Mouse (Mus musculus) gastrocnemius, postnatal 4 days (tissue): ENCODE data around the gene Inpp5a. TPM values are rescaled to one million over a fixed set of nuclear protein-coding genes. Genes with fewer than 3 reads are reported as not detected.

Experiments used
- DNase-seq, 2 experiments: peaks; one replicate each; pipeline ENCODE4 v3.0.0; 2021 to 2022; ENCODE audit warnings: low spot score in 2 of 2, mixed read lengths in 2 of 2
- total RNA-seq, 2 experiments: library from RNA; stranded (reverse); gene quantifications; 2 replicates each; pipeline ENCODE4 v1.2.3; 2021

Inpp5a gene
- total RNA-seq, 2 experiments from 2014 or later: 104 TPM

GRCm38 (mm10) chr7:139625156-139625555 lies 236.2 kb downstream of the Inpp5a start:
- DNase-seq: no peak

Other genes starting within 250 kb of the Inpp5a start
- 1 to 10 TPM; 2.0 to 2.2 TPM for gene Lrrc27, start 176.1 kb upstream of the Inpp5a start, total RNA-seq
- gene Stk32c, start 175.8 kb upstream of the Inpp5a start, total RNA-seq: 1 to 10 TPM; 1.6 to 1.7 TPM
- 1 to 10 TPM; 7.0 to 7.1 TPM for gene Pwwp2b, start 140.6 kb upstream of the Inpp5a start, total RNA-seq
- gene Nkx6-2, start 193.7 kb downstream of the Inpp5a start, total RNA-seq: under 1 TPM in 1 of 2 experiments, not detected in 1; 0.22 TPM